Mouse (Mus musculus) heart, adult 2 months (tissue): ENCODE results near the gene Gabarapl1. TPM values are rescaled to one million over a fixed set of nuclear protein-coding genes. Genes with fewer than 3 reads are reported as not detected.

Experiments
- DNase-seq, 2 experiments: peaks; one replicate each; pipeline ENCODE4 v3.0.0; 2021
- H3K27ac ChIP-seq: fragments of 200-600 bp; 2 replicates; pipeline ENCODE4 v1.8.1; 2022
- H3K27me3 ChIP-seq: fragments of 200-500 bp; 2 replicates; pipeline ENCODE4 v1.6.1; 2012; ENCODE audit warnings: mild to moderate bottlenecking, low read length, inconsistent platforms, mixed read lengths; ENCODE audit not compliant: control insufficient read depth, insufficient read depth
- H3K36me3 ChIP-seq: fragments of 200-500 bp; 2 replicates; pipeline ENCODE4 v1.6.1; 2012; ENCODE audit warnings: low read length, inconsistent platforms; ENCODE audit not compliant: control insufficient read depth, insufficient read depth
- H3K4me1 ChIP-seq: fragments of 200-500 bp; 2 replicates; pipeline ENCODE4 v1.6.1; 2011; ENCODE audit warnings: low read length; ENCODE audit not compliant: control insufficient read depth, insufficient read depth
- H3K4me3 ChIP-seq: fragments of 200-600 bp; 2 replicates; pipeline ENCODE4 v1.8.1; 2022
- H3K79me2 ChIP-seq: fragments of 200-500 bp; replicated peaks from 2 replicates; pipeline ENCODE4 v1.6.1; 2012; ENCODE audit warnings: mild to moderate bottlenecking, inconsistent platforms, low read length, moderate library complexity, mixed read lengths; ENCODE audit not compliant: control insufficient read depth, insufficient read depth
- H3K9ac ChIP-seq: fragments of 200-500 bp; 2 replicates; pipeline ENCODE4 v1.6.1; 2012; ENCODE audit warnings: low read depth, mild to moderate bottlenecking, control low read depth, inconsistent platforms, low read length, mixed read lengths
- CTCF ChIP-seq: fragments of 200-600 bp; IDR thresholded peaks from 2 replicates; pipeline ENCODE4 v1.8.1; 2022; ENCODE audit warnings: antibody characterized with exemption, mild to moderate bottlenecking, moderate library complexity
- EP300 ChIP-seq: fragments of 200-500 bp; IDR thresholded peaks from 2 replicates; pipeline ENCODE4 v1.6.1; 2011; ENCODE audit warnings: low read depth, low read length, control low read depth; ENCODE audit not compliant: insufficient read depth
- POLR2A ChIP-seq: fragments of 200-500 bp; IDR thresholded peaks from 2 replicates; pipeline ENCODE4 v1.6.1; 2011; ENCODE audit warnings: mild to moderate bottlenecking, low read depth, low read length, control low read depth; ENCODE audit not compliant: insufficient read depth
- WGBS: fragments of 180-500 bp; shearing (Covaris S2); methylation state at CpG from one replicate; pipeline ENCODE4 v1.1.7; 2018; 5-methylcytosine and 5-hydroxymethylcytosine counted together
- intact Hi-C: fragments of 180-260 bp; cut with DNase I; formaldehyde crosslinking; loops from one replicate; pipeline ENCODE4 v1.15.1; 2025
- polyA plus RNA-seq: library from polyadenylated mRNA; depleted of rRNA; stranded (reverse); fragments of >200 nt; gene quantifications from 2 replicates; pipeline ENCODE4 v1.2.3, GENCODE M21; 2012
- total RNA-seq, 2 experiments: library from RNA; stranded (reverse); gene quantifications; 2 replicates each; pipeline ENCODE4 v1.2.3; 2021

Gabarapl1 gene
- total and polyA plus RNA-seq, 3 experiments = 63.7 to 166 (median 118) TPM

DNA sequence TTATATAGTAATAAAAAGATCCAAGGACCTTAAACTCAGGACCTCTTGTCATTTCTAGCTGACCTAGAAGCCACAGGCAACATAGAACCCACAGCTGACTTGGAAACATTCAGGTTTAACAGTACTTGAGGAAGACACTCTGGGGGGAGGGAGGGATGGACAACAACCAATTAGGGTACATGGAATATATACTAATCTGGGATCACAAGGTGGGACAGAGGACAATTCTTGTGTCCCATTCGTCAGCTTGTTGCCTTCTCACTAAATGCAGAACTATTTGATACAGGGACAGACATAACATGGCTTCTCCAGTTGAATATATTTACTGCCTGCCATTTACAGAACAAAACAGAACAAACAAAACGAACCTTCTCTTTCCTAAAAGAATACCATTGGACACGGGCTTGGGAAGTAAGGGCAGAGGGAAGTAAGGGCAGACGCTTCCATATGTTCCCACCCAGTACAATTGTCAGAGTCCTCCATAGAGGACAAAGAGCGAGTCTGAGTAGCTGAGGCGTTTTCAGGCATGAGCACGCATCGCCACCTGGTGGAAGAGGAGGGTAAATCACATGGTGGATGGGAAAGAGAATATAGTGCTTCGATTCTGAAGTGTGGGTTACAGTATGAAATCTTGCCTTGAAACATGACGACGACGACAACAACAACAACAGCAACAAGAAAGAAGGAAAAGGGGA is 26.1 kb downstream of the Gabarapl1 start:
- 13% methylated on average over 12 of the region's 12 CpGs for WGBS
- intact Hi-C loops = loop anchor here (1.0 to 2.0 kb wide), 2 partner anchors 40 to 166 kb away; no protein-coding TSS in a partner anchor
- TF ChIP-seq EP300 (0 out of 2 replicates have a peak, but pooled peaks have one; percentile 41), POLR2A (no peak), CTCF (peak; percentile 87)

DNA sequence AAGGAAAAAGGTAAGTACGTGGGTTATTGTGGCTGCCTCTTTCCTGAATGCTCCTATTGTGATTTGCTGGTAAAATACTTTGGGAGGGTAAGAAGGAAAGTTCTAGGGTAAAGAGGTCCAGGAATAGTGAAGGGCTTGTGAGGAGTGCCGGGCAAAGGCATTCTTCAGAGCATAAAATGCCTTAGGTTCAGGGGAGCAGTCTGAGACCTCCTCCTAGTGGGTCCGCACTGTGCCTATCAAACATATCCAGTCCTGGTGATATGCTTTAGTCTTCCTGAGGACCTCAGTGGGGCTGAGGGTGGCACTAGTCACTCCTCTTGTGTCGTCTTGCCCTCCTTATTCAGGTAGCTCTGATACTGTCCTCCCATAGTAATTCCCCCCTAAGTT is 26.7 kb downstream of the Gabarapl1 start:
- 37% methylated on average over 4 of the region's 4 CpGs for WGBS
- no peak overlapping the region for H3K9ac ChIP-seq
- intact Hi-C loops = loop anchor here (1.0 to 2.0 kb wide), 2 partner anchors 41 to 166 kb away; no protein-coding TSS in a partner anchor

More for the DNA sequence above, 26.1 kb downstream of the Gabarapl1 start:
- H3K27ac ChIP-seq = no peak overlapping the region
- no peaks in the 10 kb centered on the region for H3K36me3 ChIP-seq
- H3K79me2 ChIP-seq = no peaks in the 10 kb centered on the region
- H3K27me3 ChIP-seq = no peaks in the 10 kb centered on the region
- peak; percentile 43 to 73 for DNase-seq
- no peaks in the 10 kb centered on the region for H3K4me1 ChIP-seq
- no peak overlapping the region for H3K9ac ChIP-seq
- H3K4me3 ChIP-seq = no peak overlapping the region

DNA sequence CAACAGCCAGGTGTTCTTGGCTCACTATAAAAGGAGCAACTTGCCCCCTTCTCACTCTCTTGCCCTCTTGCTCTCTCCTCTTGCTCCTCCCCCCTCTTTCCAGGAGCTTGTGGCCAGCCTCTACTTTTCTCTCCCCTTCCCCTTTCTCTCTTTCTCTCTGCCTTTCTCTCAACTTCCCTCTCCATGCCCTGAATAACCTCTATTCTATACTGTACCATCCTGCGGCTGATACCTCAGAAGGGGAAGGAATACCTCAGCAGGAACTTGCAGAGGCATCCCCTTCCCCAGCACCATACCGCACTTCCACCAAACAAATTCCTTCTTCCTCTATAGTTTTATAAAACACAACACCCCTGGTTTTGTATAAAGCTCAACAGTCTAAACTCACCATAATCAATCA is 32.3 kb downstream of the Gabarapl1 start:
- TF ChIP-seq CTCF (no peak), EP300 (no peak), POLR2A (no peak)
- Histone ChIP-seq H3K36me3 (no peaks in the 10 kb centered on the region), H3K79me2 (no peaks in the 10 kb centered on the region), H3K4me1 (no peaks in the 10 kb centered on the region), H3K4me3 (no peak overlapping the region), H3K27me3 (no peaks in the 10 kb centered on the region), H3K27ac (no peak overlapping the region), H3K9ac (no peak overlapping the region)
- no peak for DNase-seq
- WGBS = 67% methylated on average over 2 of the region's 2 CpGs
- intact Hi-C loops = no loop called here

More for the DNA sequence above, 26.7 kb downstream of the Gabarapl1 start:
- Histone ChIP-seq H3K36me3 (no peaks in the 10 kb centered on the region), H3K27ac (no peak overlapping the region), H3K79me2 (no peaks in the 10 kb centered on the region), H3K27me3 (no peaks in the 10 kb centered on the region), H3K4me1 (no peaks in the 10 kb centered on the region), H3K4me3 (no peak overlapping the region)
- TF ChIP-seq CTCF (peak; percentile 1; the same call in 1 of the 2 replicates), POLR2A (no peak)
- DNase-seq = no peak

- Histone ChIP-seq H3K79me2 (no peaks in the 10 kb centered on the region), H3K4me3 (no peak overlapping the region), H3K4me1 (no peaks in the 10 kb centered on the region), H3K36me3 (no peaks in the 10 kb centered on the region), H3K9ac (no peak overlapping the region), H3K27ac (no peak overlapping the region), H3K27me3 (no peaks in the 10 kb centered on the region)
- DNase-seq = no peak
- no peak for TF ChIP-seq EP300
- no peak for TF ChIP-seq POLR2A
- peak; percentile 61 for TF ChIP-seq CTCF
- intact Hi-C loops = no loop called here
- WGBS = 12% methylated on average over 2 of the region's 2 CpGs
Measured at GRCm38 (mm10) chr6:129575315-129575714, 42.4 kb downstream of the Gabarapl1 start.

DNA sequence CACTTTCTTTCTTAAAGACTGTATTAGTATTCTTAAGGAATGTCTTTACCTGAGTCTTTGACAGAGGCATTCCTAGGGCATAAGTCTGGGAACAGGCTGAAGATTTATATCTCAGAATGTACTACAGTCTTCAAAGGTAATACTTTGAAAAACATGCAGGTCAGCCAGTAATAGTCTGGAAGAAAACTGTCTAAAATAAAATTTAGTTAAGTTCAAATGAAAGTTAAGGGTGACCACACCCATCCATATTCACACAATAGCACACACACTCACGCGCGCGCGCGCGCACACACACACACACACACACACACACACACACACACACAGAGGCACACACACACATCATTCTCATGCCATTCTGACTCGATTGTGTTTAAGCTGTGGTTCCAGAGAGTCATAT is 44.6 kb downstream of the Gabarapl1 start, which contains the start of gene Klre1:
TSS of gene Klre1 (plus strand) at position 301 of the 400 bp plus-strand sequence.
- H3K79me2 ChIP-seq = no peaks in the 10 kb centered on the region
- no peaks in the 10 kb centered on the region for H3K4me1 ChIP-seq
- H3K4me3 ChIP-seq = no peak within 1 kb of the TSS
- H3K36me3 ChIP-seq = no peaks in the 10 kb centered on the region
- no peak within 1 kb of the TSS for H3K27ac ChIP-seq
- DNase-seq = no peak
- WGBS = 92% methylated on average over 8 of the region's 8 CpGs
- TF ChIP-seq CTCF = no peak
- no peaks in the 10 kb centered on the region for H3K27me3 ChIP-seq
- intact Hi-C loops = no loop called here
- no peak within 1 kb of the TSS for H3K9ac ChIP-seq

- H3K36me3 ChIP-seq = no peaks in the 10 kb centered on the region
- no peaks in the 10 kb centered on the region for H3K27me3 ChIP-seq
- H3K4me1 ChIP-seq = no peaks in the 10 kb centered on the region
- WGBS = 67% methylated on average over 4 of the region's 4 CpGs
- DNase-seq = no peak
- H3K79me2 ChIP-seq = no peaks in the 10 kb centered on the region
- no peak overlapping the region for H3K27ac ChIP-seq
- no peak overlapping the region for H3K9ac ChIP-seq
- intact Hi-C loops = no loop called here
- H3K4me3 ChIP-seq = no peak overlapping the region
- TF ChIP-seq CTCF (peak; percentile 57), POLR2A (no peak), EP300 (no peak)
Measured at GRCm38 (mm10) chr6:129581274-129581673, 48.3 kb downstream of the Gabarapl1 start.
